Mouse (Mus musculus) adrenal gland, adult 2 months (tissue): ENCODE measurements around the gene Myrip. TPM values are rescaled to one million over a fixed set of nuclear protein-coding genes. Genes with fewer than 3 reads are reported as not detected.

Source experiments
- DNase-seq: peaks from one replicate; pipeline ENCODE4 v3.0.0; 2021
- polyA plus RNA-seq: library from polyadenylated mRNA; depleted of rRNA; stranded (reverse); fragments of >200 nt; gene quantifications from 2 replicates; pipeline ENCODE4 v1.2.3, GENCODE M21; 2012
- total RNA-seq, 2 experiments: library from RNA; stranded (reverse); gene quantifications; 2 replicates each; pipeline ENCODE4 v1.2.3; 2021

Myrip gene
- total and polyA plus RNA-seq, 3 experiments: 1.4 to 5.4 (median 5.0) TPM

- no peak for DNase-seq
These were observed 36.9 kb downstream of the Myrip start for GRCm38 (mm10) chr9:120338172-120338571.

GRCm38 (mm10) chr9:120339975-120340695, 38.8 kb downstream of the Myrip start:
- DNase-seq: no peak

GRCm38 (mm10) chr9:120343123-120343790, 41.9 kb downstream of the Myrip start:
- DNase-seq: no peak

GRCm38 (mm10) chr9:120345651-120346151, 44.4 kb downstream of the Myrip start:
- peak; percentile 60 for DNase-seq

GRCm38 (mm10) chr9:120349145-120349544, 47.8 kb downstream of the Myrip start:
- DNase-seq: peak; percentile 29

- no peak for DNase-seq
These were observed 49.0 kb downstream of the Myrip start for GRCm38 (mm10) chr9:120350346-120350745.

- DNase-seq: no peak
These were observed 49.7 kb downstream of the Myrip start for GRCm38 (mm10) chr9:120351061-120351460.

- DNase-seq: no peak
These were observed 50.2 kb downstream of the Myrip start for GRCm38 (mm10) chr9:120351474-120351873.

- no peak for DNase-seq
These were observed 51.7 kb downstream of the Myrip start for GRCm38 (mm10) chr9:120353036-120353435.

GRCm38 (mm10) chr9:120353967-120354366, 52.7 kb downstream of the Myrip start:
- no peak for DNase-seq

- DNase-seq: no peak
These were observed 53.4 kb downstream of the Myrip start for GRCm38 (mm10) chr9:120354550-120355345.

- DNase-seq: no peak
These were observed 55.2 kb downstream of the Myrip start for GRCm38 (mm10) chr9:120356490-120356889.

GRCm38 (mm10) chr9:120358060-120358459, 56.7 kb downstream of the Myrip start:
- no peak for DNase-seq

- DNase-seq: peak; percentile 89
These were observed 59.3 kb downstream of the Myrip start for GRCm38 (mm10) chr9:120360397-120361177.

- DNase-seq: no peak
These were observed 60.3 kb downstream of the Myrip start for GRCm38 (mm10) chr9:120361656-120362055.

- no peak for DNase-seq
These were observed 61.4 kb downstream of the Myrip start for GRCm38 (mm10) chr9:120362684-120363083.

- no peak for DNase-seq
These were observed 63.5 kb downstream of the Myrip start for GRCm38 (mm10) chr9:120364653-120365283.

GRCm38 (mm10) chr9:120367526-120367925, 66.2 kb downstream of the Myrip start:
- DNase-seq: no peak

- DNase-seq: no peak
These were observed 70.3 kb downstream of the Myrip start for GRCm38 (mm10) chr9:120371633-120372032.

- DNase-seq: no peak
These were observed 71.0 kb downstream of the Myrip start for GRCm38 (mm10) chr9:120372347-120372746.

GRCm38 (mm10) chr9:120377726-120378125, 76.4 kb downstream of the Myrip start:
- DNase-seq: peak; percentile 43
